Mouse (Mus musculus): ENCODE results near the gene Vps37b. TPM values are rescaled to one million over a fixed set of nuclear protein-coding genes. Genes with fewer than 3 reads are reported as not detected.
"Not testable (repeated sequence)": the region's sequence is repeated elsewhere in the genome, so short reads cannot be mapped to it uniquely, and the experiment has no call there.

Gene Vps37b
- polyA plus RNA-seq, 1 experiment from 2014 or later: 28.8 TPM

DNA sequence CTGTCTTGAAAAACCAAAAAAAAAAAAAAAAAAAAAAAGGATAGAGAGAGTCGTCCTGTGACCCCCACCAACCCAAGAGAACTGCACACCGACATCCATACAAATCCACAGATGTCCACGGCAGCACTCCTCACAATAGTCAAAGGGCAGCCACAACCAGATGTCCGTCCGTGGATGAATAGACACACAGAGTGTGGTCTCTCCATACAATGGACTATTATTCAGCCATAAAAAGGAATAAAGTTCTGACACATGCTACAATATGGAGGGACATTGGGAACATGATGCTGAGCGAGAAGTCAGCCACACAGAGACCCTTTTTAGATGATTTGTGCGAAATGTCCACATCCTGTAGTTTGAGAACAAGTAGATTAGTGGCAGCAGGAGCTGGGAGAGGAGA is 26.7 kb upstream of the Vps37b start:
- H3K27ac ChIP-seq: no peak overlapping the region
- WGBS: 88% methylated on average over 7 of the region's 7 CpGs
- H3K9me3 ChIP-seq: peaks cover 4% of the 10 kb centered on the region; the same call in 1 of the 2 replicates
- ATAC-seq: no peak
- no peaks in the 10 kb centered on the region for H3K27me3 ChIP-seq (replicated peaks)
- no peak overlapping the region for H3K4me3 ChIP-seq (replicated peaks)
- H3K9ac ChIP-seq: no peak overlapping the region
- H3K4me2 ChIP-seq (replicated peaks): no peak overlapping the region
- H3K4me1 ChIP-seq (replicated peaks): 0 out of 2 replicates have a peak, but pooled peaks cover 2% of the 10 kb centered on the region
- H3K36me3 ChIP-seq: no peaks in the 10 kb centered on the region

DNA sequence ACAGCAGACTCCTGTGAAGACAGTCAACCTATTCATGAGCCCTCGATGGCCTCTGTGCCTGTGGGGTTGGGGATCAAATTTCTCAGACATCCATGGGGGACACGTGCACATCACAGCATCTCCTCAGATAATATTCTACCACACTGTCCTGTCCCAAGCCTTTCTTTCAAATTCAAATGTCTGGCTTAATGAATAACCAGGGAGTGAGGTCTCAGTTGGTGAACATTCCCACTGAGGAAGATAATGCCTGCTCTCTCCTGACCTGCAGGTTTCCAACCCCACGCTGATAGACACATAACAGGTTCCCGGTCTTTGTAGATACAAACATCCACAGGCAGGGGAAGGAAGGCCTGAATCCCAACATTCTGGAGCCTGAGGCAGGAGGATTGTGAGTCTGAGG is 24.9 kb upstream of the Vps37b start:
- no peak overlapping the region for H3K9ac ChIP-seq
- no peaks in the 10 kb centered on the region for H3K27me3 ChIP-seq (replicated peaks)
- H3K27ac ChIP-seq: no peak overlapping the region
- peak; percentile 57; the same call in 1 of the 2 replicates for ATAC-seq
- peaks cover 4% of the 10 kb centered on the region; the same call in 1 of the 2 replicates for H3K9me3 ChIP-seq
- no peak overlapping the region for H3K4me3 ChIP-seq (replicated peaks)
- no peak overlapping the region for H3K4me2 ChIP-seq (replicated peaks)
- 44% methylated on average over 4 of the region's 4 CpGs for WGBS
- 0 out of 2 replicates have a peak, but pooled peaks cover under 1% of the 10 kb centered on the region for H3K4me1 ChIP-seq (replicated peaks)
- no peaks in the 10 kb centered on the region for H3K36me3 ChIP-seq

DNA sequence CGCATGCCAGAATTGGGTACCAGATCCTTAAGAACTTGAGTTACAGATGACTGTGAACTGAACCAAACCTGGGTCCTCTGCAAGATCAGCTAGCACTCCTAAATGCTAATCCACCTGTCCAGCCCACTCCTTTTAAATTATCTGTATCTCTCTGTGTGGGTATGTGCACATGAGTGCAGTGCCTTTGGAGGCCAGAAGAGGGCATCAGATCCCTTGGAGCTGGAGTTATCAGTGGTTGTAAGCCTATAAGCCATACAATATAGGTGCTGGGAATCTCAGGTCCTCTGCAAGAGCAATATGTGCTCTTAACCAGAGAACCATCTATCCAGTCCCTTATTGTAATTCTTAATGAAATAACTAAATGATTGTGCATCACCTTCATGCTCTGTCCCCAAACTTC is 24.1 kb upstream of the Vps37b start:
- no peaks in the 10 kb centered on the region for H3K27me3 ChIP-seq (replicated peaks)
- H3K9ac ChIP-seq: no peak overlapping the region
- 100% methylated on average over 1 of the region's 1 CpGs for WGBS
- no peak overlapping the region for H3K27ac ChIP-seq
- no peak overlapping the region for H3K4me3 ChIP-seq (replicated peaks)
- H3K36me3 ChIP-seq: no peaks in the 10 kb centered on the region
- no peak for ATAC-seq
- H3K4me1 ChIP-seq (replicated peaks): no peaks in the 10 kb centered on the region
- H3K9me3 ChIP-seq: peaks cover 4% of the 10 kb centered on the region; the same call in 1 of the 2 replicates
- H3K4me2 ChIP-seq (replicated peaks): no peak overlapping the region

DNA sequence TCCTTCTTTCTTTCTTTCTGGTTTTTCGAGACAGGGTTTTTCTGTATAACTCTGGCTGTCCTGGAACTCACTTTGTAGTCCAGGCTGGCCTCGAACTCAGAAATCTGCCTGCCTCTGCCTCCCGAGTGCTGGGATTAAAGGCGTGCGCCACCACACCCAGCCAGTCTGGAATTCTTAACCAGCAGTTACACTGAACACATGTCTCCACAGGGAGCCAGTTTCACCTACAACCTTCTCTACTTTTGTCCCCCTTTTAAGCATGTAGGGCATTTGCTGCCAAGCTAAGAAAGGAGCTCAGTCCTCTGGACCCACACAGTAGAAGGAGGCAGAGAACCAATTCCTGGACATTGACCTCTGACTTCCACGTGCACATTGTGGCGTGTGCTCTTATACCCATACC is 20.6 kb upstream of the Vps37b start:
- H3K27ac ChIP-seq; H3K36me3 ChIP-seq; H3K4me2 ChIP-seq (replicated peaks); ATAC-seq; H3K27me3 ChIP-seq (replicated peaks); H3K9ac ChIP-seq; H3K4me3 ChIP-seq (replicated peaks); H3K9me3 ChIP-seq: not testable (repeated sequence)
- WGBS: 90% methylated on average over 7 of the region's 7 CpGs
- H3K4me1 ChIP-seq (replicated peaks): peaks cover 18% of the 10 kb centered on the region

DNA sequence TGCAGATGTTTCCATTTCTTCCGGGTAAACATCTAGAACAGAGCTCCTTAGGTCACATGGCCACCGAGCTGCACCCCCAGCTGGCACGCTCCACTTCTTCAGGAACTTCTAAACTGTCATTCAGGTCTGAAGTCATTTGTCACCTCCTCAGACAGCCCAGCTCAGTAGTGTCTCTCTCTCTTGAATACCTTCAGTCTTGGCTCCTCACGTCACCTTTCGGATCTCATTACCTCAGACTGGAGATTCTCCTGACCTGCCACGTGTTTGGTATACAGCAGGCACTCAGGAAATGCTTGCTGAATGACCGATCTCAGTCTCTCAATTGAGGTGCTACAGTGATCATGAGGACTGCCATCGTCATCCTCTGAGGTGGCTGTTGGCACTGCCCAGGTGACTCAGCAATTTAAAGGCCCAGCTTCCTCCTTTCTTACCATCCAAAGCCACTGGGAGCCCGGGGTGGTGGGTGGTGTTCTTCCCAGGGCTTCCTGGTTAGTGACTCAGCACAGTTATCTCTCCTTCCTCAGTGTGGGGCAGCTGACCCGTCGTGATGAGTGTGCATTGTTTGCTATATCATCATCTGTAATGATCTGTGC is 19.9 kb upstream of the Vps37b start:
- H3K9ac ChIP-seq: no peak overlapping the region
- 68% methylated on average over 11 of the region's 11 CpGs for WGBS
- H3K9me3 ChIP-seq: peaks cover 4% of the 10 kb centered on the region; the same call in 1 of the 2 replicates
- H3K27ac ChIP-seq: no peak overlapping the region
- H3K27me3 ChIP-seq (replicated peaks): no peaks in the 10 kb centered on the region
- ATAC-seq: peak; percentile 70
- H3K4me2 ChIP-seq (replicated peaks): no peak overlapping the region
- no peaks in the 10 kb centered on the region for H3K36me3 ChIP-seq
- H3K4me3 ChIP-seq (replicated peaks): no peak overlapping the region
- H3K4me1 ChIP-seq (replicated peaks): peaks cover 22% of the 10 kb centered on the region

DNA sequence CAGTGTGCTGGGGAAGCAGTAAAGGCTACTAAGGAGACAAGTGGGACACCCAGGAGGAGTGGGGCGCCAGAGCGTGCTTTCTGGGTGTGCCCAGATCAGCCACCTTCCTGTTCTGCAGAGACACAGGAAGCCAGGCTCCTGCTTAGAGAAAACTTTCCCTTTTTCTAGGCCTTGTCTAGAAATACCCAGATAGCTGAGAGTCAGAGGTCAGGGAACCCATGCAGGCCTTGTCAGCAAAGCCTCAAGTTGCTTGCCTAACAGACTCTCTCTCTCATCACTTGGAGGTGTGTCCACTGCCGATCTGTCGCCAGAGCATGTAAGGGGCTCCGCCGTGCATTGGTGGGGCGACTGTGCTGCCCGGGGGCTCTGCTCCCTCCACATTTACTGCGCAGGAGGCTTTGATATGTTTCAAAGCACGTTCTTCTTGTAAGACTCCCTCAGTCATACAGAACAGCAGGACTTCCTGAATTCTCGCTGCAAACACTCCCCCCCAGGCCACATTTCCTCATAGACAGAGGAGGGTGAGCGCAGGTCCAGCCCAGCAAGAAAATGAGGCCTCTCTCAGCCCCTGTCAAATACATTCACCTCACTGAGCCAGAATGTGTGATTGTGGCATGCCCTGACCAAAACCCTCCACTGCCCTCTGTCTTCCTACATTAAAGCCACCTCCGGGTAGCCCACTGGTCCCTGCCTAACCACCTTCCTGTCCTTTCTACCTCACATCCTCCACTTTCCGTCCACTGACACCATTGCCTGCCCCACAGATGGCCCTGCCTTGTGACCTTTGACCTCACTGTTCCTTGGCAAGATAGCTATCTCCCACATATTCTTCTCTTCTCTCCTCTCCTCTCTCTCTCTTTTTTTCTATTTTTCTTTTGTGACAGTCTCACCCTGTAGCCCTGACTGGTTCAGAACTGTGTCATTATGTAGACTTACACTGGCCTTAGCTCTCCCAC is 18.3 kb upstream of the Vps37b start:
- Histone ChIP-seq H3K36me3 (no peaks in the 10 kb centered on the region), H3K4me1 (replicated peaks) (peaks cover 27% of the 10 kb centered on the region), H3K27me3 (replicated peaks) (no peaks in the 10 kb centered on the region), H3K27ac (peak overlapping the region; percentile 56), H3K4me3 (replicated peaks) (no peak overlapping the region), H3K9me3 (no peaks in the 10 kb centered on the region), H3K9ac (0 out of 2 replicates have a peak overlapping the region, but pooled peaks have one; percentile 8), H3K4me2 (replicated peaks) (peak overlapping the region; percentile 2; the same call in 1 of the 2 replicates)
- peak; percentile 30; the same call in 1 of the 2 replicates for ATAC-seq
- 56% methylated on average over 14 of the region's 14 CpGs for WGBS

DNA sequence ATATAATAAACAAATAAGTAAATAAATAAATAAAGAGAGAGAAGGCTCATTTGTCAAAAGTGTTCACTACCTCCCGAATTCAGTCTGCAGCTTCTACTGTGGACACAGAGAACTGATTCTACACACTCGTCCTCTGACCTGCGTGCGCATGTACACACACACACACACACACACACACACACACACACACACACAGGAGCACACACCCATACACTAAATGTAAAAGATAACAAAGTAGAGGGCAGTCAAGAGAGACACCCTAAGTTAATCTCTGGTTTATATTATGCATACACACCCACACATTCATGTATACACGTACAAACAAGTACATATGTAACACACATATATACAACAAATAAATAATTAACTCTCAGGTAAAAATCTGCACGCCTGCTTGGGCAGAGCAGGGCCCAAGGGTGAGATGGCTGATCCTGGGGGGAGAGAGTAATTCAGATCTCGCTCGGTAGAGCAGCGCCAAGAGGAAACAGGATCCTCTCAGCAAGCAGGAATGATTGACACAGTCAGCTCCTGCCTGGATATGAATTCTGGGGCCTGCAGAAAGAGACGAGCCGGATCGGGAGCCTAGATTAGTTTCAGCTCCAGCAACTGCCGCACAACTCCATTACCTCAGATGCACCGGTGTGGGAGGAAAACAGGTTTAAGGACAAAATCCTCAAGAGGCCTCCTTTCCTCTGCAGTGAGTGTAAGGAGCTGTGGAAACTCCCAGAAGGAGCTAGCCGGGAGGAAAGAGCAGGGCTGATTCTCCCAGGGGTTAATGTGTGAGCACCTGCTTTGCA is 17.4 kb upstream of the Vps37b start:
- Histone ChIP-seq H3K4me2 (replicated peaks) (0 out of 2 replicates have a peak overlapping the region, but pooled peaks have one; percentile 2), H3K36me3 (no peaks in the 10 kb centered on the region), H3K9ac (0 out of 2 replicates have a peak overlapping the region, but pooled peaks have one; percentile 8), H3K27me3 (replicated peaks) (no peaks in the 10 kb centered on the region), H3K27ac (peak overlapping the region; percentile 56; the same call in 1 of the 2 replicates), H3K9me3 (no peaks in the 10 kb centered on the region), H3K4me3 (replicated peaks) (no peak overlapping the region), H3K4me1 (replicated peaks) (peaks cover 27% of the 10 kb centered on the region)
- WGBS: 65% methylated on average over 15 of the region's 15 CpGs
- ATAC-seq: no peak

DNA sequence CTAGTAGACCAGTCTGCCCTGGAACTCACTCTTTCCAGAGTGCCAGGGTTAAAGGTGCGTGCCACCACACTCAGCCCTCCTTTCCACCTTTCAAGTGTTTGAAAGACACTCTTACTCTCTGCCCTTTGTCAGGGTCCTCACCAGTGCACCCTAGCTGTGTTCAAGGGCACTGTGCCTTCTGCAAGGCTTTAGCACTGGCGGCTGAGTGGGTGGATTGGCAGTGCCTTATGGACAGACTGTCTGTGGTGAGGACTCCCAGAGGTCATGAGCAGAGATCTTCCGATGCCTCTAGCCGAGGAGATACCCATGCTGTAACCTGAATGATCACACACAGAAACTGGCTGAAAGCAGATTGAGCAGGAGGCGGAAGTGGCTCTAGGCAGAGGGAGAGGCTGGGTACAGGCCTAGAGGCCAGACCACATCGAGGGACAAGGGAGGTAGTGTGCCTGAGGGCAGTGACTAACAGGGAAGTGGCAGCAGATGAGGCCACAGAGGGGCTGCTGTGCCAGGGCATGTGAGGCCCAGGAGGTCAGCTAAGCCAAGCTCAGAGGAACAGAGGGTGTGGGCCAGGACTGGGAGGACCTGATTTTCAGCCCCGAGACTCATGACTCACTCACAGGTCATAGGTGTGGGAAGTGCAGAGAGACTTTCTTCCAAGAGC is 14.8 kb upstream of the Vps37b start:
- H3K27ac ChIP-seq: peak overlapping the region; percentile 66
- H3K27me3 ChIP-seq (replicated peaks): no peaks in the 10 kb centered on the region
- peak; percentile 86 for ATAC-seq
- 0 out of 2 replicates have a peak overlapping the region, but pooled peaks have one; percentile 13 for H3K9ac ChIP-seq
- H3K4me2 ChIP-seq (replicated peaks): no peak overlapping the region
- H3K4me3 ChIP-seq (replicated peaks): no peak overlapping the region
- no peaks in the 10 kb centered on the region for H3K36me3 ChIP-seq
- peaks cover 27% of the 10 kb centered on the region for H3K4me1 ChIP-seq (replicated peaks)
- H3K9me3 ChIP-seq: no peaks in the 10 kb centered on the region
- WGBS: 58% methylated on average over 7 of the region's 7 CpGs

DNA sequence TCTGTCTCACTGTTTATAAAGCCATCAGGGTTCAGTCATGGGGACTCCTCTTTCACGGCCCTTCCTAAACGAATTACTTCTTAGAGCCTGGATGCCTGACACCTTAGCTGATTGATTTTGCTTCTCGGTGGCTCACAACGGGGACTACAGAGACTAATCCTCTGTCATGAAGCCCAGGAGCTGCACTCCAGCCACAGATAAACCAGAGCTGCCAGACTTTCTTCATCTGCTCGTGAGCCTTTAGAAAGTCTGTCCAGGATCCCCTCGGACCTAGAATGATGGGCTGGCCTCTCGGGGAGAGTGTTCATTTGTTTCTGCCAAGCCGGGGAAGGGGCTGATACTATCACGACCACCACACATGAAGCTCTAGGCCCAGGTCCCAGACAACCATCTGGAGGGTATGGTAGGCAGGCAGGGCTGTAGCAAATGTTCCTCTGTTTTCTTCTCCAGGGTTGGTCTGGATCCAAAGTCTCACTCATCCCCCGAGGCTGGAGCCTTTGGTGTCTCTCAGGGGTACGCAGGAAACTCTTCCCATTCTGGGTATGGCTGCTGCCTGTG is 13.5 kb upstream of the Vps37b start:
- Histone ChIP-seq H3K4me1 (replicated peaks) (peaks cover 24% of the 10 kb centered on the region), H3K4me3 (replicated peaks) (no peak overlapping the region), H3K27ac (no peak overlapping the region), H3K9me3 (no peaks in the 10 kb centered on the region), H3K9ac (no peak overlapping the region), H3K36me3 (no peaks in the 10 kb centered on the region), H3K4me2 (replicated peaks) (no peak overlapping the region), H3K27me3 (replicated peaks) (no peaks in the 10 kb centered on the region)
- WGBS: 35% methylated on average over 11 of the region's 11 CpGs
- ATAC-seq: no peak

DNA sequence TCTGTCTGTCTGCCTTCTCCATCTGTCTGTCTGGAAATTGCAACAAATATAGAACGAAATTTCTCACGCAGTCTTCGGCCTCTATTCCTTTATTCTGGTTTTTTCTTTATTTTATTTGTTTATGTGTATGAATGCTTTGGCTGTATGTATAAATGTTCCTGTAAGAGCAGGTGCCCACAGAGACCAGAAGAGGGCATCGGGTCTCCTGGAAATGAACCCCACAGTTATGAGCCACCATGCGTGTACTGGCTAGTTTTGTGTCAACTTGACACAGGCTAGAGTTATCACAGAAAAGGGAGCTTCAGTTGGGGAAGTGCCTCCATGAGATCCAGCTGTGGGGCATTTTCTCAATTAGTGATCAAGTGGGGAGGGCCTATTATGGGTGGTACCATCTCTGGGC is 11.9 kb upstream of the Vps37b start:
- no peak for ATAC-seq
- 87% methylated on average over 5 of the region's 5 CpGs for WGBS
- H3K4me1 ChIP-seq (replicated peaks): peaks cover 13% of the 10 kb centered on the region; the same call in 1 of the 2 replicates
- peak overlapping the region; percentile 65; the same call in 1 of the 2 replicates for H3K27ac ChIP-seq
- no peak overlapping the region for H3K4me2 ChIP-seq (replicated peaks)
- H3K4me3 ChIP-seq (replicated peaks): no peak overlapping the region
- H3K36me3 ChIP-seq: no peaks in the 10 kb centered on the region
- H3K27me3 ChIP-seq (replicated peaks): no peaks in the 10 kb centered on the region
- H3K9ac ChIP-seq: no peak overlapping the region
- no peaks in the 10 kb centered on the region for H3K9me3 ChIP-seq
